In genomic region chr16:49289200-49290079, GRCm38 (mm10) we compare ENCODE assay signal across 8 mouse cellular contexts.
DNase-seq lines count a peak whose midpoint lies in the region; ATAC-seq lines count a peak whose summit lies in the region.

No protein-coding gene starts in this region.

- intact Hi-C loops in gastrocnemius, postnatal 14 days (cut with DNase I; ENCODE audit: low total_unique reads), result no loop called here

- ATAC-seq in kidney, embryonic 14.5 days (ENCODE audit: low FRiP score, low TSS enrichment), result no peak
- no peak for ATAC-seq in forebrain, embryonic 11.5 days (replicated peaks; ENCODE audit: low FRiP score)

- H3K27ac ChIP-seq in kidney, embryonic 14.5 days (ENCODE audit: low read depth, low read length), result no peak overlapping the region
- no peak overlapping the region for H3K27ac ChIP-seq in forebrain, embryonic 11.5 days (ENCODE audit: low read depth, low read length)

- no peak overlapping the region for H3K4me3 ChIP-seq in kidney, embryonic 14.5 days (ENCODE audit: low read length)
- H3K4me3 ChIP-seq in forebrain, embryonic 11.5 days (ENCODE audit: low read depth, low read length), result no peak overlapping the region

- no peaks in the 10 kb centered on the region for H3K9me3 ChIP-seq in kidney, embryonic 14.5 days (ENCODE audit: control insufficient read depth, low read length)
- no peaks in the 10 kb centered on the region for H3K9me3 ChIP-seq in forebrain, embryonic 11.5 days (ENCODE audit: control insufficient read depth, low read length)

- H3K4me1 ChIP-seq in kidney, embryonic 14.5 days (ENCODE audit: control insufficient read depth, insufficient read depth, low read length), result no peaks in the 10 kb centered on the region
- no peaks in the 10 kb centered on the region for H3K4me1 ChIP-seq in forebrain, embryonic 11.5 days (replicated peaks; ENCODE audit: control insufficient read depth, insufficient read depth, low read length)

- H3K9ac ChIP-seq in kidney, embryonic 14.5 days (ENCODE audit: low read depth, low read length), result no peak overlapping the region
- no peak overlapping the region for H3K9ac ChIP-seq in forebrain, embryonic 11.5 days (ENCODE audit: low read length)

- H3K27me3 ChIP-seq in kidney, embryonic 14.5 days (ENCODE audit: control insufficient read depth, insufficient read depth, low read length), result no peaks in the 10 kb centered on the region
- no peaks in the 10 kb centered on the region for H3K27me3 ChIP-seq in forebrain, embryonic 11.5 days (ENCODE audit: control insufficient read depth, insufficient read depth, low read length)

- peak; percentile 33 for DNase-seq in kidney, postnatal 10 days
- peak; percentile 62 to 66 for DNase-seq in cerebellum, adult 18-20 months
- peak; percentile 8 for DNase-seq in gastrocnemius, postnatal 14 days
- DNase-seq in layer of hippocampus, postnatal 14 days (ENCODE audit: low spot score in 2 of 2), result peak; percentile 9 to 36
- DNase-seq in right cerebral cortex, postnatal 14 days, result peak; percentile 42
- no peak for DNase-seq in spleen, postnatal 14 days (ENCODE audit: low spot score in 2 of 2)
- no peak for DNase-seq in forebrain, embryonic 11.5 days (ENCODE audit: low spot score)

- H3K4me2 ChIP-seq in kidney, embryonic 14.5 days (replicated peaks; ENCODE audit: low read depth, low read length), result no peak overlapping the region
- no peak overlapping the region for H3K4me2 ChIP-seq in forebrain, embryonic 11.5 days (ENCODE audit: low read depth, low read length, severe bottlenecking)

- H3K36me3 ChIP-seq in kidney, embryonic 14.5 days (ENCODE audit: control insufficient read depth, insufficient read depth, low read length), result no peaks in the 10 kb centered on the region
- no peaks in the 10 kb centered on the region for H3K36me3 ChIP-seq in forebrain, embryonic 11.5 days (ENCODE audit: control insufficient read depth, insufficient read depth, low read length)

- WGBS in kidney, embryonic 14.5 days, result 66% methylated on average over 10 of the region's 10 CpGs
- 83% methylated on average over 10 of the region's 10 CpGs for WGBS in forebrain, embryonic 11.5 days

Comparison
In these comparisons a context has a peak if more than half of its experiments do, and no peak if none do; other contexts are left out.
1. DNase-seq: peak in kidney, postnatal 10 days (single experiment), cerebellum, adult 18-20 months (2 of 2), gastrocnemius, postnatal 14 days (single experiment), layer of hippocampus, postnatal 14 days (2 of 2) and right cerebral cortex, postnatal 14 days (single experiment); none in spleen, postnatal 14 days (0 of 2) and forebrain, embryonic 11.5 days (single experiment).